Mouse (Mus musculus) lung, postnatal 4 days (tissue): Measurements from ENCODE around the gene Olfr827.

Experiments
- DNase-seq, 2 experiments: peaks; one replicate each; pipeline ENCODE4 v3.0.0; 2021

Gene Olfr827

DNA sequence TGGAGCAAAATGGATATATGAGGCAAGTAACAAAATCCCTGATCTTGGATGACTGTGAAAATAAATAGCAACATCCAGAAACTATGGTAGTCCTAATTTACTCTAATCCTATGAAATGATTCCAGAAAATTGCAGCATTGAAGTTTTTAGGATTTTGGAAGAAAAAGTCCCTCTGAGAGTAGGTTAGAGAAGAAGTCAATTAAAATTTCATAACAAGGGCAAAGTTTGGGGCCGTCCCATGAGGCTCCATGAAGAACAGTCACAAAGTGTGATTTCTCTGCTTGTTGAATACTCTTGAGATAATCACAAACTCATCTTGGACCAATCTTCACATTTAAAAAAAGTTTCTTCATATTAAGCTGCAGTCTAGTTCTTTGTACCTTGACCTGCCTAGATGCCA, at the start of gene Olfr827:
Gene Olfr827, minus strand, starts transcription at position 101 of the 400 bp plus-strand sequence.
- DNase-seq: no peak

GRCm38 (mm10) chr10:130263203-130263602, 49.0 kb upstream of the Olfr827 start:
- DNase-seq: no peak

- no peak for DNase-seq
Measured at GRCm38 (mm10) chr10:130259483-130259882, 45.3 kb upstream of the Olfr827 start.

- DNase-seq: no peak
Measured at GRCm38 (mm10) chr10:130244271-130244670, 30.1 kb upstream of the Olfr827 start.

DNA sequence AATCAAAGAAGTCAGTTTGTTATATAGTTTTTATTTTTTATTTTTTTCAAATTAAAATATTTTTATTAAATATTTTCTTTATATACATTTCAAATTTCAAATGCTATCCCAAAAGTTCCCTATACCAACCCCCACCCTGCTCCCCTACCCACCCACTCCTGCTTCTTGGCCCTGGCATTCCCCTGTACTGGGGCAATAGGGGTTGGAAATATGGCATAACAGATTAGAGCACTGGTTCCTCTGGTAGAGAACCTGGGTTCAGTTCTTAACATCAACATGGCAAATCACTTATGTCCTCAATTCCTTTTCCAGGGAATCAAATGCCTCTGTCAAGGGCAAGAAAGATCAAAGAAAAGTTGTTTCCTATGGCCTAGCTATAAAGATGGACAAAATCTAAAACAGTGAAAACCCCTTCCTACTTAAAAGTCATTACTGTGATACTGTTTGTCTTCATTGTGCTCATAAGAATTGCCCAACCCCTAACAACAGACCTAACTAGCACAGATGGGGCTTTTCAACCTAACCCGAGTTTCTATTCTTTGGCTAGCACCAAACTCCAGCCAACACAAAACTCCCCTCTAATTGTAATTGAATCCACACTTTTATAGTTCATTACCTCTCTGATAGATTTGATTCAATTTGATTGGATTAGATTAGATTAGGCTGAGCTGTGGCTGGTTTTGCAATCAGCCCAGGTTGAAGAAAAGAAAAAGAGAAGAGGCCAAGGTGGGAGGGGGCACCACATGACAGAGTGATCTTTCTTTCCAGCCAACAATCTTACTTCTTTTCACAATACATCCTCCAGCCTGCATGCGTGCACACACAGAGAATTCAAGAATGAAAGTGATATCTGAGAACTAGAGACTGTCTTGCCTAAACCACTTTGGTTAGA, 24.4 kb upstream of the Olfr827 start:
- DNase-seq: no peak

GRCm38 (mm10) chr10:130234576-130234975, 20.4 kb upstream of the Olfr827 start:
- no peak for DNase-seq

DNA sequence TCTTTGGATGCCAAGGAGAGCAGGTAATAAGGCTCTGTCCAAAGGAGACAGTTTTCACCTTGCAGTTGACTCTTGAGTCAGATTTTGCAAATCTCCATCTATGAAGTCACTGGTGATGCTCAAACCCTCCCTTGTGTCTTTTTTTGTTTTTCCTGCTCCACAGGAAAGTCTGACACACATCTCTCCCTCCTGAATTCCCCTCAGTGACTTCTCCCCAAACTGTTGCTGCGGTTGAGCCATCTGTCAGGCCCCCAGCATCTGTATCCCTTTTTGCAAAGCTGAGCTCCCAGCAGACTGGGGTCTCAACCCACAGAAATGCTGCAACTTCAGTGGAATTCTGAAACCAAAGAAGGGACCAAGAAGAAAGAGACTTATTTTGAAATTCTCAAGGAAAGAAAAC, 17.9 kb upstream of the Olfr827 start:
- no peak for DNase-seq

DNA sequence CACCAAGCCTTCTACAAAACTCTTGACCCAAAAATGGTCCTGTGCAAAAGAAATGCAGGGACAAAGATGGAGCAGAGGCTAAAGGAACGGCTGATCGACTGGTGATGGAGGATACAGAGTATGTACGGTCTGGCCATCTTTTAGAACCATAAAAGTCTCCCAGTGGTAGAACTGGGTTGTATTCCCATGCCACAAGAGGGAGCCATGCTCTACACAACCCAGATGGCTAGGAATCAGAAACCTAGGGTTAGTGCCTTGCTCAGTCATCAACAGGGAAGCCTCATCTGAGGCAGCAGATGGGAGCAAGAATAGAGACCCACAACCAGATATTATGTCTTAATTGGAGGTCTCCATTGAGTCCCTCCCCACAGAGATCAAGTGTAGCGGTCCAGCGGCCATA, 15.4 kb upstream of the Olfr827 start:
- no peak for DNase-seq

- DNase-seq: peak in 1 of 2 experiments; percentile 33
Measured at GRCm38 (mm10) chr10:130228246-130228645, 14.0 kb upstream of the Olfr827 start.

- no peak for DNase-seq
Measured at GRCm38 (mm10) chr10:130225034-130225433, 10.8 kb upstream of the Olfr827 start.

- DNase-seq: no peak
Measured at GRCm38 (mm10) chr10:130184086-130184485, 30.1 kb downstream of the Olfr827 start, which contains the start of gene Olfr826. Olfr826 (minus strand) TSS chr10:130184186.

DNA sequence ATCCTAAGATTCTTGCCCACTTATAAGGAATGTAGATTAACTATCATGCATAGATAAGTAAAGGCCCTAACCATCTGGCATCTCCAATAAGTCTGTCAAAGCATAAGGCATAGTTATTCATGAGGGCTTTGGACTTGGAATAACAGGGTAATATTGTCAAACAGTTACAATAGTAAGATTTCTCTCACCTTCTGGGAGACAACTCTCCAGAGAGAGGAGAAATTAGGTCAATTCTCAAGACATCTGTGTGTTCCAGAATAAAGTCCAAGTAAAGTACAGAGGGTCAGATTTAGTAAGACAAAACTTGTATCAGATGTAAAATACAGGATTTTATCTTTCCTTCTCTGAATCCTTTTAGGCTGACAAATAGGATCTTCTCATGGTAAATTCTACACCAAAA, 47.5 kb downstream of the Olfr827 start, which contains the start of gene Olfr825:
Gene Olfr825, minus strand, starts transcription at position 101 of the 400 bp plus-strand sequence.
- no peak for DNase-seq

DNA sequence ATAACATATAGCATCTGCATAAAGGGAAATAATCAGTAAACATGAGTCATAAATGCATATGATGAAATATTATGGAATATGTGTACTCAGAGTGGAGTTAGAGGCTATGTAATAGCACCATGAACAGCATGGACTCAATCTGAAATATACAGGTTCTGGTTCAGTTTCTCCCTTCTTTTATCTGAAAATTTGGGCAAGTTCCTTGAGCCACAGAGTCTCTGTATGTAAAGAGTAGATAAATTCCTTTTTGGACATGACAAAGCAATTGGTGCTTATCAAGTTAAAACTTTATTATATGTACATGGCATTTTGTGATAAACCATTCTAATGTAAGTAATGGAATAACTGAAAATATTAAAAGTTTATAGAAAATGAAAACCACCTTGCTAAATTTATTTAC, 49.0 kb downstream of the Olfr827 start:
- no peak for DNase-seq
